Mouse (Mus musculus) heart, embryonic 11.5 days (tissue): ENCODE results near the gene Svop. TPM values are rescaled to one million over a fixed set of nuclear protein-coding genes. Genes with fewer than 3 reads are reported as not detected.

Source experiments
- ATAC-seq: fragments of 200-750 bp; cut with Nextera tagmentation; replicated peaks from 2 replicates; pipeline ENCODE4 v1.8.0; 2017; ENCODE audit warnings: moderate library complexity; ENCODE audit not compliant: insufficient number of reproducible peaks, low FRiP score, low TSS enrichment
- H3K27ac ChIP-seq: fragments of 300-500 bp; sonication (generic); 2 replicates; pipeline ENCODE4 v1.5.1; 2014; ENCODE audit warnings: mild to moderate bottlenecking, low read depth, low read length
- H3K27me3 ChIP-seq: fragments of 300-500 bp; sonication (generic); 2 replicates; pipeline ENCODE4 v1.6.1; 2014; ENCODE audit warnings: mild to moderate bottlenecking, low read length, mixed read lengths; ENCODE audit not compliant: control insufficient read depth, insufficient read depth
- H3K36me3 ChIP-seq: fragments of 300-500 bp; sonication (generic); 2 replicates; pipeline ENCODE4 v1.6.1; 2014; ENCODE audit warnings: mild to moderate bottlenecking, low read length, moderate library complexity, mixed read lengths; ENCODE audit not compliant: control insufficient read depth, insufficient read depth
- H3K4me1 ChIP-seq: fragments of 300-500 bp; sonication (generic); 2 replicates; pipeline ENCODE4 v1.6.1; 2014; ENCODE audit warnings: low read length; ENCODE audit not compliant: control insufficient read depth, insufficient read depth
- H3K4me2 ChIP-seq: fragments of 300-500 bp; sonication (generic); 2 replicates; pipeline ENCODE4 v1.6.1; 2014; ENCODE audit warnings: mild to moderate bottlenecking, moderate library complexity
- H3K4me3 ChIP-seq: fragments of 300-500 bp; sonication (generic); 2 replicates; pipeline ENCODE4 v1.5.1; 2014; ENCODE audit warnings: low read depth, low read length
- H3K9ac ChIP-seq: fragments of 300-500 bp; sonication (generic); 2 replicates; pipeline ENCODE4 v1.6.1; 2014; ENCODE audit warnings: mild to moderate bottlenecking, low read depth, low read length, moderate library complexity
- H3K9me3 ChIP-seq: fragments of 300-500 bp; sonication (generic); replicated peaks from 2 replicates; pipeline ENCODE4 v1.6.1; 2016; ENCODE audit warnings: low read length; ENCODE audit not compliant: control insufficient read depth
- WGBS: fragments of 180-500 bp; shearing (Covaris S2); extraction: QIAGEN DNeasy Blood & Tissue Kit; methylation state at CpG from one replicate; pipeline ENCODE4 v1.1.7; 2014; ENCODE audit not compliant: insufficient replicate concordance; 5-methylcytosine and 5-hydroxymethylcytosine counted together
- polyA plus RNA-seq: library from polyadenylated mRNA; unstranded; fragments of >200 nt; fragmentation: Nextera tagmentation; extraction: Ambion mirVana; gene quantifications from 2 replicates; pipeline ENCODE4 v1.2.1, GENCODE M21; 2014

Svop gene
- polyA plus RNA-seq, 1 experiment from 2014 or later, result not detected

DNA sequence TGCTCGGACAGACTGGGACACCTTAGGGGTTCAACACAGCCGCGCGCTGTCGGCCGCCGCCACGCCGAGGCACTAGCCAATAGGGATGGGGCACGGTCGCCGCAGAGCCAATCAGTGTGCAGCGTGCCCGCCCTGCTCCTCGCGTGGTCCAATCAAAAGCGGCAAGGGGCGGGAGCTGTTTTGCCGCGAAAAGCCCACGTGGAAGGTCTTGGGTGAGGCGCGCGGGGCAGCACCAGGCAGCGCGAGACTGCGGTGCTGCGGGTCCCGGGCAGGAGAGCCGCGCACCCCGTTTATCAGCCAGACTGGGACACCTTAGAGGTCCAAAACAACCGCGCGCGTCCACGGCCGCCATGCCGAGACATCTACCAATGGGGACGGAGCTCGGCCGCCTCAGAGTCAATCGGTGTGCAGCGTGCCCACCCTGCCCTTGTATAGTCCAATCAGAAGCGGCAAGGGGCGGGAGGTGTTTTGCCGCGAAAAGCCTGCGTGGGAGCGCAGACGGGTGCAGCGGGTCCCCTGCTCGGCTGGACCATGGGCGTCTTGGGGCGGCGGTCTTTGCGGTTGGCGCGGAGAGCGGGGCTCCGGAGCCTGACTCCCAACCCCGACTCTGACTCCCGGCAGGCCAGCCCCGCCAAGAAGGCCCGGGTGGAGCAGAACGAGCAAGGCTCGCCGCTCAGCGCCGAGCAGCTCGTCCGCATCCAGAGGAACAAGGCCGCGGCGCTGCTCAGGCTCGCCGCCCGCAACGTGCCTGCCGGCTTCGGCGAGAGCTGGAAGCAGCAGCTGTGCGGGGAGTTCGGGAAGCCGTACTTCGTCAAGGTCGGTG lies 39.5 kb upstream of the Svop start:
- H3K4me2 ChIP-seq, result peak overlapping the region; percentile 95
- H3K27me3 ChIP-seq, result no peaks in the 10 kb centered on the region
- H3K9me3 ChIP-seq, result no peaks in the 10 kb centered on the region
- peak overlapping the region; percentile 73 for H3K9ac ChIP-seq
- peaks cover 3% of the 10 kb centered on the region; the same call in 1 of the 2 replicates for H3K36me3 ChIP-seq
- H3K27ac ChIP-seq, result peak overlapping the region; percentile 67
- under 1% methylated on average over 87 of the region's 87 CpGs for WGBS
- H3K4me1 ChIP-seq, result peaks cover 35% of the 10 kb centered on the region
- peak overlapping the region; percentile 83 for H3K4me3 ChIP-seq
- ATAC-seq, result peak; percentile 96

DNA sequence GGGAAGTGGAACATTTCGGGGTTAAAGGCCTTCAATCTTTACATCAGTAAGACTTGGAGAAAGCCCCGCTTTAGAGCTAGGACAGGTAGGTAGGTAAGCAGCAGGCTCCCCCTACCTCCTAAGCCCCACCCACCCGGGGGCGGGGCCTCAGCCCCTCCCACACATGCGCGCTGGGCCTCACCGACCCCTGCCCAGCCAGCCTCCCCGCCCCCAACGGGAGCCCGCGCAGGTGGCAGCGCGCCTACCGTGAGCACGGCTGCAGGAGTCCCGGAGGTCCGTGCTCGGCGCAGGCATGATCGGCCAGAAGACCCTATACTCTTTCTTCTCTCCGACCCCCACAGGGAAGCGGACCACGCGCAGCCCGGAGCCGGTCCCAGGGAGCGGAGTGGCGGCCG lies 38.8 kb upstream of the Svop start, which contains the start of gene Ung:
Gene Ung, plus strand, starts transcription at position 176 of the 395 bp plus-strand sequence.
- ATAC-seq, result peak; percentile 50

DNA sequence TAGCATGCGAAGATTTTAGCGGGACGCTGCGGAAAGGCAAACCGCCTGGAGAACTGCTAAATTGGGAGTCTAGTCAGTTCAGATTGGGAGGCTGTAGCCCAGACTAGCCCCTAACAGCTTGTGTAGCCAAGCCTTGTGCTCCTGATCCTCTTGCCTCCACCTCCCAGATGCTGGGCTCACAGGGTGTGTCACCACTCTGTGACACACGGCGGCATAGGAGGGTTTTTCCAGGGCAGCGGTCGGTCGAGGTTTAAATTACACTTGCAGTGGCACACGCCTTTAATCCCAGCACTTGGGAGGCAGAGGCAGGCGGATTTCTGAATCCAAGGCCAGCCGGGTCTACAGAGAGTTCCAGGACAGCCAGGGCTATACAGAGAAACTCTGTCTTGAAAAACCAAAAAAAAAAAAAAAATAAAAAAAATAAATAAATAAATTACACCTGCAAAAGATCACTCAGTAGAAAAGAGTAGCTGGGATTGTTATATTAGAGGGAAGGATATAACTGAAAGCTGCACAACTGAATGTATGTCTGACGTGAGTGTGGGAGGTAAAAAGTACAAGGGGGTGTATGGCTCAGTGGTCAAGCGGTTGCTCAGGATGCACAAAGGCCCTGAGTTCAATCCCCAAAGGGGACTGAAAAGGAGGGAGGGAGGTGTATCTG lies 38.3 kb upstream of the Svop start:
- H3K9me3 ChIP-seq, result no peaks in the 10 kb centered on the region
- peak overlapping the region; percentile 83 for H3K4me3 ChIP-seq
- peaks cover 35% of the 10 kb centered on the region for H3K4me1 ChIP-seq
- H3K27ac ChIP-seq, result no peak overlapping the region
- peak overlapping the region; percentile 95 for H3K4me2 ChIP-seq
- ATAC-seq, result no peak
- no peaks in the 10 kb centered on the region for H3K27me3 ChIP-seq
- 73% methylated on average over 15 of the region's 15 CpGs for WGBS
- no peak overlapping the region for H3K9ac ChIP-seq
- peaks cover 3% of the 10 kb centered on the region; the same call in 1 of the 2 replicates for H3K36me3 ChIP-seq

More for the DNA sequence above, 38.8 kb upstream of the Svop start, which contains the start of gene Ung:
- peak within 1 kb of the TSS; percentile 73 for H3K9ac ChIP-seq
- H3K4me3 ChIP-seq, result peak within 1 kb of the TSS; percentile 83
- peaks cover 35% of the 10 kb centered on the region for H3K4me1 ChIP-seq
- H3K4me2 ChIP-seq, result peak within 1 kb of the TSS; percentile 95
- H3K27me3 ChIP-seq, result no peaks in the 10 kb centered on the region
- peak within 1 kb of the TSS; percentile 67 for H3K27ac ChIP-seq
- H3K36me3 ChIP-seq, result peaks cover 3% of the 10 kb centered on the region; the same call in 1 of the 2 replicates
- no peaks in the 10 kb centered on the region for H3K9me3 ChIP-seq
- under 1% methylated on average over 29 of the region's 29 CpGs for WGBS

DNA sequence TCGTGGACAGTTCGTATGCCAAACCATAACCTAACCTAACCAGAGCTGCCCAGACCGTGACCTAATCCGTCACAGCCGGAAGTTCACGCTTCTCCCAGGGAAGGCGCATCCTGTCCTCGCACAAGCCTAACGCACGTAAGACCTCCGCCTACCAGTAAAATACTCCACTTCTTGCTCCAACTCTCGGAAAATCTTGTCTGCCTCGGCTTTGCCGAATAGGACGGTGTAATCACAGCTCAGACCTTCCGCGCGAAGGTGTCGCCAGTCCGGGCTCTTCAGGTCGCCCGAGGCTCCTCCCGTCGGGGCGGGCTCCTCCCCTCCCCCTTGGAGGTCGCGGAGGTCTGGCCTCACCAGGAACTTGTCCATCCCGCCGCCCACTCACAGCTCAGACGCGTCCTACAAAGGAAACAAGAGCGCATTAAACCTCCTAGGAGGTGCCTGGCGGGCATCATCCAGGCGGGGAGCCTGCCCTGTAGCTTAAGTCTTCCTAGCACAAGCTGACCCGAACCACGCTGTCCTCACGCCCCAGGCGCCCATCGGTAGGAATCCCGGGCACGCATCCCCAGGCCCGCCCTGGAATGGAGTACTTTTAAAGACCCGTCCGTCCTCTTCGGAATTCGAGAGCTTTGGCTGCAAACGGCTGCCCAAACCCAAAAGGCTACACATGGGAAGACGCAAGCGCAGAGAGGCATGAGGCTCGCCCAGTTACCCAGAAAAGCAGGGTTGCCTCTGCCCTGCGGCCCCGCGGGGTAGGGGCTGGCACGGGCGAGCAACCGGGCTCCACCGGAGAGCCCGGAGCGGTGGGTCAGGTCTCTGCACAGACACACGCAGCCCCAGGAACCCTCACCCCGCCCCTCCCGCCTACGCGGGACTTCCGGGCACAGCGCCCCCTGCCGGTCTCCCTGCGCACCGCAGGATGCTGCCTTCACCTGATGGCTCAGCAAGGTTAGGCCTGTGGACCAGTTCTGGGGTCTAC lies 36.3 kb upstream of the Svop start, which contains the start of gene Alkbh2:
Gene Alkbh2, minus strand, starts transcription at position 845 of the 976 bp plus-strand sequence.
- H3K27ac ChIP-seq, result peak within 1 kb of the TSS; percentile 87
- peaks cover 4% of the 10 kb centered on the region for H3K36me3 ChIP-seq
- no peaks in the 10 kb centered on the region for H3K9me3 ChIP-seq
- peak within 1 kb of the TSS; percentile 78 for H3K9ac ChIP-seq
- H3K27me3 ChIP-seq, result no peaks in the 10 kb centered on the region
- peaks cover 17% of the 10 kb centered on the region for H3K4me1 ChIP-seq
- WGBS, result under 1% methylated on average over 69 of the region's 69 CpGs
- peak within 1 kb of the TSS; percentile 97 for H3K4me2 ChIP-seq
- peak within 1 kb of the TSS; percentile 72 for H3K4me3 ChIP-seq
- ATAC-seq, result no peak; the same call in 1 of the 2 replicates

DNA sequence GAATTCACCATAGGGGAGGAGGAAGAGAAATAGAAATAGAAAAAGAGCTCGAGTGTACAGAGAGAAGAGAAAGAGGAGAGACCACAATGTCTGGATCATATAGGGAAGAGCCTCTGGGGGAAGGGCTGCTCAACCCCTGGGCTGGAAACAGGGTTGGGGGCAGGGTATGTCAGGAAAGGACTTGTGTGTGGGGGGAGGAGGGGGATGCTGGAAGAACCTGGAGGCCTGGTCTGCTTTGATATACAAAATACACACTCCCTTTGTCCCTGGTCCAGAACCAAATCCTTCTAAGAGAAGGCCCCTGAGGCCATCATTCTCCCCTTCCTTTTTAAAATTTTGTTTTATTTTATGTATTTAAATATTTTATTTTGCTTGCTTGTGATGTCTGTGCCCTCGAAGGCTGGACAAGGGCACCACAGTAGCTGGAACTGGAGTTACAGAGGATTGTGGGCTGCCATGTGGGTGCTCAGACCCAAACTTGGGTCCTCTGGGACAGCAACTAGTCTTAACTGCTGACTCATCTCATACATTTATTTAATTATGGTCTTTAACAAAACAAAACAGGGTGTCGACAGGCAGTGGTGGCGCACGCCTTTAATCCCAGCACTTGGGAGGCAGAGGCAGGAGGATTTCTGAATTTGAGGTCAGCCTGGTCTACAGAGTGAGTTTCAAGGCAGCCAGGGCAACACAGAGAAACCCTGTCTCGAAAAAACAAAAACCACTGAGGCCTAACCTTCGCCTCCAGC lies 35.3 kb upstream of the Svop start:
- H3K27me3 ChIP-seq, result no peaks in the 10 kb centered on the region
- WGBS, result 83% methylated on average over 7 of the region's 7 CpGs

DNA sequence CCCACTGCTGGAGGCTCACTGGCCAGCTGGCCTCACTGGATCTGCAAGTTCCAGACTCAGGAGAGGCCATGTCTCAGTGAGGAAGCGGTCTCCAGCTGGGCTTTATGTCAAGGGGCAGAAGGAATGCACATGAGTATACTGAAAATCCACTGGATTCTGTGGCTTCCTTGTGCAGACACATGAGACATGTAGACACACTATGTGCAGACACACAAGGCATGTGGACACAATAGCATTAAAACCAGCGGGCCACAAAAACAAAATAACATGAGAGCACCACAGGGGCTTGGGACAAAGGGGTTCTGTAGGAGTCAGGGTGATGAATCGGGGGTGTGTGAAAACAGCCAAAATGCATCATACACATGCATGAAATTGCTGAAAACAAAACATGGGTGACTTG lies 34.6 kb upstream of the Svop start:
- Histone ChIP-seq H3K4me2 (no peak overlapping the region), H3K4me3 (no peak overlapping the region), H3K27ac (no peak overlapping the region), H3K36me3 (peaks cover 13% of the 10 kb centered on the region), H3K9me3 (no peaks in the 10 kb centered on the region), H3K27me3 (no peaks in the 10 kb centered on the region), H3K9ac (no peak overlapping the region), H3K4me1 (peaks cover 6% of the 10 kb centered on the region; the same call in 1 of the 2 replicates)
- WGBS, result 92% methylated on average over 3 of the region's 3 CpGs
- ATAC-seq, result no peak

More for the DNA sequence above, 35.3 kb upstream of the Svop start:
- H3K36me3 ChIP-seq, result peaks cover 9% of the 10 kb centered on the region
- H3K9ac ChIP-seq, result peak overlapping the region; percentile 78
- H3K4me2 ChIP-seq, result peak overlapping the region; percentile 97
- H3K4me3 ChIP-seq, result peak overlapping the region; percentile 72
- peaks cover 10% of the 10 kb centered on the region for H3K4me1 ChIP-seq
- H3K9me3 ChIP-seq, result no peaks in the 10 kb centered on the region
- H3K27ac ChIP-seq, result no peak overlapping the region
- ATAC-seq, result no peak

DNA sequence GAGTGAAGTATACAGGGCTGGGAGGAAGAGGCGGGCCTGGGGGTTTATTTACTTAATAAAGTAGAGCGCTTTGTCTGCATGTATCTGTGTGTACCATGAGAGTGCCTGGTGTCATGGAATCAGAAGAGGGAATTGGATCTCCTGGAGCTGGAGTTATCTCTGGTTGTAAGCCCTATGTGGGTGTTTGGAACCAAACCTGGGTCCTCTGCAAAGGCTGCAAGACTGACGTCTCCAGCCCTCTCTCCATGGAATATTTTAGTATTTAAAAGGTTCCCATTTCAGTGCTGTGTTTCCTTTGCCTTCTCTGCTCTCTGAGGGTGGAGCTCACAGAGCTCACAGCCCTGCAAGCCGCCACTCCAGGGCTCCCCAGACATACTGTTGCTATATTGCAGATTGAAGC lies 28.4 kb upstream of the Svop start:
- Histone ChIP-seq H3K4me1 (no peaks in the 10 kb centered on the region), H3K4me2 (no peak overlapping the region), H3K36me3 (peaks cover 22% of the 10 kb centered on the region), H3K27ac (no peak overlapping the region), H3K27me3 (no peaks in the 10 kb centered on the region), H3K9me3 (no peaks in the 10 kb centered on the region), H3K9ac (no peak overlapping the region), H3K4me3 (no peak overlapping the region)
- 78% methylated on average over 4 of the region's 4 CpGs for WGBS
- no peak for ATAC-seq
